ENCODE assay signal across 22 mouse cellular contexts in genomic region chr1:53796271-53796670, GRCm38 (mm10).
"Had no signal": no experiment of that assay in that cellular context is flagged by ENCODE, and none has a peak within 500 bp of the region (broad histone marks: within the 10 kb centered on the region; RNA-seq: fewer than 3 reads in every experiment).

No protein-coding gene starts in this region.

- H3K9me3 ChIP-seq: heart, embryonic 13.5 days; heart, embryonic 15.5 days; hindbrain, embryonic 13.5 days; hindbrain, embryonic 15.5 days; intestine, embryonic 15.5 days; limb, embryonic 13.5 days; limb, embryonic 15.5 days; liver, embryonic 12.5 days had no signal

- H3K4me1 ChIP-seq: heart, embryonic 15.5 days; hindbrain, embryonic 13.5 days; hindbrain, embryonic 15.5 days; intestine, embryonic 15.5 days; limb, embryonic 13.5 days; limb, embryonic 15.5 days had no signal

- H3K4me3 ChIP-seq: heart, embryonic 13.5 days; heart, embryonic 15.5 days; hindbrain, embryonic 13.5 days; hindbrain, embryonic 15.5 days; intestine, embryonic 15.5 days; layer of hippocampus, adult 2 months; limb, embryonic 13.5 days; limb, embryonic 15.5 days; liver, embryonic 12.5 days had no signal

- H3K36me3 ChIP-seq: heart, embryonic 13.5 days; heart, embryonic 15.5 days; hindbrain, embryonic 13.5 days; hindbrain, embryonic 15.5 days; intestine, embryonic 15.5 days; limb, embryonic 13.5 days; limb, embryonic 15.5 days; liver, embryonic 12.5 days had no signal

- H3K27me3 ChIP-seq: heart, embryonic 13.5 days; heart, embryonic 15.5 days; hindbrain, embryonic 13.5 days; hindbrain, embryonic 15.5 days; intestine, embryonic 15.5 days; limb, embryonic 13.5 days; limb, embryonic 15.5 days; liver, embryonic 12.5 days had no signal

- H3K27ac ChIP-seq: heart, embryonic 13.5 days; heart, embryonic 15.5 days; hindbrain, embryonic 13.5 days; hindbrain, embryonic 15.5 days; hindbrain, postnatal 0 days; intestine, embryonic 15.5 days; layer of hippocampus, adult 2 months; limb, embryonic 13.5 days; limb, embryonic 15.5 days; liver, embryonic 12.5 days; liver, embryonic 14.5 days had no signal

- DNase-seq: gastrocnemius, postnatal 14 days; gastrocnemius, postnatal 36 days; heart, adult 18-20 months; heart, postnatal 14 days; heart, postnatal 36 days; kidney, adult 18-20 months; kidney, adult 8-10 months; kidney, postnatal 10 days; kidney, postnatal 25 days; kidney, postnatal 4 days; left cerebral cortex, postnatal 4 days had no signal
